ENCODE assay signal across 10 mouse cellular contexts in genomic region chr2:166646434-166647088, GRCm38 (mm10).
DNase-seq lines count a peak whose midpoint lies in the region; ATAC-seq and TF ChIP-seq lines count a peak whose summit lies in the region.
"Had no signal": no experiment of that assay in that cellular context is flagged by ENCODE, and none has a peak within 500 bp of the region (broad histone marks: within the 10 kb centered on the region; RNA-seq: fewer than 3 reads in every experiment).

No protein-coding gene starts in this region.

- peaks cover 10% of the 10 kb centered on the region; the same call in 1 of the 2 replicates for H3K4me1 ChIP-seq in heart, embryonic 11.5 days (ENCODE audit: control insufficient read depth, insufficient read depth, low read length)
- H3K4me1 ChIP-seq in neural tube, embryonic 13.5 days (replicated peaks), result peaks cover 41% of the 10 kb centered on the region
- H3K4me1 ChIP-seq in hindbrain, embryonic 12.5 days, result peaks cover 21% of the 10 kb centered on the region
- no peaks in the 10 kb centered on the region for H3K4me1 ChIP-seq in stomach, postnatal 0 days (replicated peaks; ENCODE audit: control insufficient read depth, insufficient read depth)

- DNase-seq in heart, postnatal 4 days, result no peak
- DNase-seq in neural tube, embryonic 10.5 days (ENCODE audit: extremely low spot score, low spot score), result no peak
- DNase-seq in thymus, postnatal 14 days, result peak; percentile 70
- no peak for DNase-seq in lung, postnatal 4 days
- DNase-seq in stomach, postnatal 0 days (ENCODE audit: low spot score), result no peak
- DNase-seq: liver, postnatal 0 days had no signal

- no peak overlapping the region for H3K4me3 ChIP-seq in heart, embryonic 11.5 days (ENCODE audit: low read depth, low read length)
- no peak overlapping the region for H3K4me3 ChIP-seq in neural tube, embryonic 13.5 days
- H3K4me3 ChIP-seq in hindbrain, embryonic 12.5 days, result no peak overlapping the region
- H3K4me3 ChIP-seq in stomach, postnatal 0 days (ENCODE audit: low read depth, low read length), result no peak overlapping the region
- H3K4me3 ChIP-seq: heart, embryonic 13.5 days had no signal

- ATAC-seq in heart, embryonic 11.5 days (replicated peaks; ENCODE audit: insufficient number of reproducible peaks, low FRiP score, low TSS enrichment), result no peak
- no peak for ATAC-seq in neural tube, embryonic 13.5 days (ENCODE audit: low read depth)
- ATAC-seq in hindbrain, embryonic 12.5 days (ENCODE audit: low FRiP score), result no peak
- no peak for ATAC-seq in stomach, postnatal 0 days (ENCODE audit: low FRiP score, low TSS enrichment)
- ATAC-seq: liver, postnatal 0 days had no signal

- no peak overlapping the region for H3K4me2 ChIP-seq in heart, embryonic 11.5 days
- no peak overlapping the region for H3K4me2 ChIP-seq in neural tube, embryonic 13.5 days
- H3K4me2 ChIP-seq in hindbrain, embryonic 12.5 days (replicated peaks), result no peak overlapping the region
- no peak overlapping the region for H3K4me2 ChIP-seq in stomach, postnatal 0 days (replicated peaks; ENCODE audit: low read depth)
- H3K4me2 ChIP-seq: heart, embryonic 13.5 days had no signal

- 61% methylated on average over 12 of the region's 12 CpGs for WGBS in heart, embryonic 11.5 days (ENCODE audit: insufficient replicate concordance)
- 74% methylated on average over 12 of the region's 12 CpGs for WGBS in neural tube, embryonic 13.5 days
- 72% methylated on average over 12 of the region's 12 CpGs for WGBS in hindbrain, embryonic 12.5 days
- 67% methylated on average over 12 of the region's 12 CpGs for WGBS in stomach, postnatal 0 days

- no peak for TF ChIP-seq EP300 in stomach, postnatal 0 days (optimal IDR thresholded peaks at IDR 0.05)

- peak overlapping the region; percentile 4; the same call in 1 of the 2 replicates for H3K27ac ChIP-seq in heart, embryonic 11.5 days (ENCODE audit: low read depth, low read length)
- peak overlapping the region; percentile 11; the same call in 1 of the 2 replicates for H3K27ac ChIP-seq in neural tube, embryonic 13.5 days (replicated peaks)
- H3K27ac ChIP-seq in hindbrain, embryonic 12.5 days, result peak overlapping the region; percentile 23; the same call in 1 of the 2 replicates
- no peak overlapping the region for H3K27ac ChIP-seq in stomach, postnatal 0 days (replicated peaks)
- H3K27ac ChIP-seq: heart, embryonic 13.5 days had no signal

- H3K36me3 ChIP-seq in heart, embryonic 11.5 days (ENCODE audit: control insufficient read depth, insufficient read depth, low read length), result no peaks in the 10 kb centered on the region
- H3K36me3 ChIP-seq in neural tube, embryonic 13.5 days, result peaks cover 14% of the 10 kb centered on the region; the same call in 1 of the 2 replicates
- H3K36me3 ChIP-seq in hindbrain, embryonic 12.5 days, result peaks cover 16% of the 10 kb centered on the region; the same call in 1 of the 2 replicates
- no peaks in the 10 kb centered on the region for H3K36me3 ChIP-seq in stomach, postnatal 0 days (ENCODE audit: control insufficient read depth, insufficient read depth, low read length)

- no peaks in the 10 kb centered on the region for H3K9me3 ChIP-seq in heart, embryonic 11.5 days (replicated peaks; ENCODE audit: control insufficient read depth, low read length)
- H3K9me3 ChIP-seq in neural tube, embryonic 13.5 days, result no peaks in the 10 kb centered on the region
- no peaks in the 10 kb centered on the region for H3K9me3 ChIP-seq in hindbrain, embryonic 12.5 days (replicated peaks)
- H3K9me3 ChIP-seq in stomach, postnatal 0 days (ENCODE audit: control insufficient read depth, low read length), result no peaks in the 10 kb centered on the region
- H3K9me3 ChIP-seq: heart, embryonic 13.5 days had no signal

- H3K9ac ChIP-seq in heart, embryonic 11.5 days (ENCODE audit: low read depth, low read length), result peak overlapping the region; percentile 0; the same call in 1 of the 2 replicates
- peak overlapping the region; percentile 52 for H3K9ac ChIP-seq in neural tube, embryonic 13.5 days
- H3K9ac ChIP-seq in hindbrain, embryonic 12.5 days, result no peak overlapping the region
- H3K9ac ChIP-seq in stomach, postnatal 0 days (ENCODE audit: low read length), result no peak overlapping the region
- H3K9ac ChIP-seq: heart, embryonic 13.5 days; liver, postnatal 0 days had no signal

- no peaks in the 10 kb centered on the region for H3K27me3 ChIP-seq in heart, embryonic 11.5 days (ENCODE audit: control insufficient read depth, insufficient read depth, low read length)
- no peaks in the 10 kb centered on the region for H3K27me3 ChIP-seq in neural tube, embryonic 13.5 days
- no peaks in the 10 kb centered on the region for H3K27me3 ChIP-seq in hindbrain, embryonic 12.5 days
- no peaks in the 10 kb centered on the region for H3K27me3 ChIP-seq in stomach, postnatal 0 days (ENCODE audit: control insufficient read depth, insufficient read depth, low read length)
- H3K27me3 ChIP-seq: heart, embryonic 13.5 days had no signal

- no peak for TF ChIP-seq CTCF in stomach, postnatal 0 days (IDR thresholded peaks at IDR 0.05; ENCODE audit: low read depth)

Comparison
In these comparisons a context has a peak if more than half of its experiments do, and no peak if none do; other contexts are left out.
1. H3K9ac ChIP-seq: peak in heart, embryonic 11.5 days (single experiment) and neural tube, embryonic 13.5 days (single experiment); none in hindbrain, embryonic 12.5 days (single experiment) and stomach, postnatal 0 days (single experiment).